Comparison of ENCODE assay signal across 29 mouse cellular contexts in the genomic region with DNA sequence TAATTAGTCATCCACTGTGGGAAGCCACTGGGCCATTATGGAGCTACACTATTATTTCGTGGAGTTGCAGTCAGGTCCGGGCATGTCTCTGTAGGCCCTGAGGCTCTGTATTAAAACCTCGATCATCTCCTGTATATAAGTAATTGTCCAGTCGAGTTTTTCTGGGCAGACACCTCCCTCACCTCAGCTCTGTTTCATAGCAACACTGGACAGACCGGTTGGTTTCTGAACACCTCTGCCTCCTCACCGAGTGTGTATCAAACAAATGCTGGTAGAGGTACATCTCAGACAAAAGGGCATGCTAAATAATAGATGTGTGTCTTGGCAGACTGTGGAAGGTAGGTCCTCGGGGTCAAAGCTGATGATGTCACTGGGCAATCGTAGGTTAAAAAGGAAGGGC.
DNase-seq lines count a peak whose midpoint lies in the region; ATAC-seq and TF ChIP-seq lines count a peak whose summit lies in the region.
"Had no signal": no experiment of that assay in that cellular context is flagged by ENCODE, and none has a peak within 500 bp of the region (broad histone marks: within the 10 kb centered on the region; RNA-seq: fewer than 3 reads in every experiment).

No protein-coding gene starts in this region.

- ATAC-seq in stomach, embryonic 16.5 days (ENCODE audit: insufficient read depth, low FRiP score), result peak; percentile 32; the same call in 1 of the 2 replicates
- ATAC-seq: CD4-positive, CD25-positive, alpha-beta regulatory T cell, adult 4 months; forebrain, embryonic 13.5 days; forebrain, embryonic 16.5 days; hindbrain, embryonic 16.5 days; intestine, embryonic 15.5 days had no signal

- H3K27me3 ChIP-seq in stomach, embryonic 16.5 days (ENCODE audit: control insufficient read depth, insufficient read depth, low read length), result no peaks in the 10 kb centered on the region
- H3K27me3 ChIP-seq: embryonic facial prominence, embryonic 12.5 days; forebrain, embryonic 13.5 days; heart, embryonic 12.5 days; heart, embryonic 15.5 days; hindbrain, embryonic 13.5 days; intestine, embryonic 15.5 days had no signal

- H3K36me3 ChIP-seq in stomach, embryonic 16.5 days (ENCODE audit: control insufficient read depth, insufficient read depth, low read length), result no peaks in the 10 kb centered on the region
- H3K36me3 ChIP-seq: embryonic facial prominence, embryonic 12.5 days; forebrain, embryonic 10.5 days; heart, embryonic 12.5 days; heart, embryonic 15.5 days; hindbrain, embryonic 10.5 days; hindbrain, embryonic 13.5 days; intestine, embryonic 15.5 days had no signal

- no peak overlapping the region for H3K4me2 ChIP-seq in stomach, embryonic 16.5 days (ENCODE audit: low read depth, low read length)
- H3K4me2 ChIP-seq: embryonic facial prominence, embryonic 12.5 days; forebrain, embryonic 13.5 days; heart, embryonic 12.5 days; heart, embryonic 15.5 days; hindbrain, embryonic 13.5 days; intestine, embryonic 15.5 days had no signal

- H3K4me1 ChIP-seq in stomach, embryonic 16.5 days (ENCODE audit: control insufficient read depth, insufficient read depth, low read length), result peaks cover 11% of the 10 kb centered on the region
- H3K4me1 ChIP-seq: intestine, embryonic 15.5 days had no signal

- 69% methylated on average over 8 of the region's 8 CpGs for WGBS in stomach, embryonic 16.5 days

- no peak overlapping the region for H3K4me3 ChIP-seq in left cerebral cortex, adult 2 months
- no peak overlapping the region for H3K4me3 ChIP-seq in stomach, embryonic 16.5 days (replicated peaks; ENCODE audit: low read length)
- H3K4me3 ChIP-seq: embryonic facial prominence, embryonic 12.5 days; erythroblast, embryonic 14.5 days; forebrain, embryonic 10.5 days; forebrain, embryonic 13.5 days; heart, adult 2 months; heart, embryonic 12.5 days; heart, embryonic 15.5 days; hindbrain, embryonic 10.5 days; hindbrain, embryonic 13.5 days; intestine, embryonic 15.5 days had no signal

- TF ChIP-seq CTCF in left cerebral cortex, adult 2 months (IDR thresholded peaks at IDR 0.05), result no peak

- H3K9me3 ChIP-seq in stomach, embryonic 16.5 days (replicated peaks; ENCODE audit: control insufficient read depth, low read length), result no peaks in the 10 kb centered on the region
- H3K9me3 ChIP-seq: embryonic facial prominence, embryonic 12.5 days; forebrain, embryonic 10.5 days; forebrain, embryonic 13.5 days; heart, embryonic 12.5 days; heart, embryonic 15.5 days; hindbrain, embryonic 10.5 days; hindbrain, embryonic 13.5 days; intestine, embryonic 15.5 days had no signal

- H3K27ac ChIP-seq in left cerebral cortex, adult 2 months, result peak overlapping the region; percentile 75; the same call in 1 of the 2 replicates
- H3K27ac ChIP-seq in stomach, embryonic 16.5 days (ENCODE audit: low read length), result no peak overlapping the region
- H3K27ac ChIP-seq: embryonic facial prominence, embryonic 12.5 days; forebrain, embryonic 10.5 days; forebrain, embryonic 13.5 days; heart, adult 2 months; heart, embryonic 15.5 days; hindbrain, embryonic 10.5 days; hindbrain, embryonic 13.5 days; intestine, embryonic 15.5 days had no signal

- H3K9ac ChIP-seq in stomach, embryonic 16.5 days (ENCODE audit: low read length), result no peak overlapping the region
- H3K9ac ChIP-seq: embryonic facial prominence, embryonic 12.5 days; forebrain, embryonic 13.5 days; heart, embryonic 12.5 days; heart, embryonic 15.5 days; hindbrain, embryonic 13.5 days; intestine, embryonic 15.5 days had no signal

- intact Hi-C loops in left cerebral cortex, adult 2 months (cut with DNase I), result loop anchor here (5.0 kb wide), 2 partner anchors 100 to 180 kb away; partner anchors contain the start of gene Nos1ap
- intact Hi-C loops in left cerebral cortex, postnatal 4 days (cut with DNase I), result no loop called here

- DNase-seq in left cerebral cortex, adult 2 months (ENCODE audit: extremely low spot score in 1 of 2, low spot score in 2 of 2), result no peak
- DNase-seq in left cerebral cortex, postnatal 4 days, result no peak
- DNase-seq in fat pad, adult 2 months (ENCODE audit: extremely low read depth, low read depth, low spot score), result peak; percentile 84
- DNase-seq in cerebellum, adult 9-11 months, result no peak
- no peak for DNase-seq in heart, adult 9 months (ENCODE audit: low spot score in 2 of 2)
- DNase-seq: adrenal gland, adult 2 months; adrenal gland, postnatal 14 days; cerebellum, adult 11 months; cerebellum, adult 2 months; cerebellum, postnatal 10 days; cerebellum, postnatal 36 days; gastrocnemius, postnatal 10 days; gastrocnemius, postnatal 36 days; heart, adult 2 months; heart, postnatal 10 days; heart, postnatal 36 days had no signal
